Mouse (Mus musculus) limb, embryonic 14.5 days (tissue): ENCODE results near the gene Tldc2. TPM values are rescaled to one million over a fixed set of nuclear protein-coding genes. Genes with fewer than 3 reads are reported as not detected.

ENCODE experiments used
- ATAC-seq: fragments of 200-750 bp; cut with Nextera tagmentation; 2 replicates; pipeline ENCODE4 v1.8.0; 2017; ENCODE audit warnings: low read depth, moderate number of reproducible peaks, moderate TSS enrichment; ENCODE audit not compliant: low FRiP score
- DNase-seq: peaks from one replicate; pipeline ENCODE4 v3.0.0-alpha.2; 2015; ENCODE audit warnings: low spot score
- H3K27ac ChIP-seq: fragments of 300-500 bp; sonication (generic); replicated peaks from 2 replicates; pipeline ENCODE4 v1.5.1; 2014; ENCODE audit warnings: low read depth, mild to moderate bottlenecking, low read length, moderate library complexity, mixed read lengths
- H3K27me3 ChIP-seq: fragments of 300-500 bp; sonication (generic); 2 replicates; pipeline ENCODE4 v1.6.1; 2014; ENCODE audit warnings: low read length, mixed read lengths; ENCODE audit not compliant: control insufficient read depth, insufficient read depth
- H3K36me3 ChIP-seq: fragments of 300-500 bp; sonication (generic); 2 replicates; pipeline ENCODE4 v1.6.1; 2014; ENCODE audit warnings: mild to moderate bottlenecking, low read length, moderate library complexity, mixed read lengths; ENCODE audit not compliant: control insufficient read depth, insufficient read depth
- H3K4me1 ChIP-seq: fragments of 300-500 bp; sonication (generic); 2 replicates; pipeline ENCODE4 v1.6.1; 2014; ENCODE audit warnings: antibody characterized with exemption, low read length, mixed read lengths; ENCODE audit not compliant: control insufficient read depth, insufficient read depth
- H3K4me2 ChIP-seq: fragments of 300-500 bp; sonication (generic); replicated peaks from 2 replicates; pipeline ENCODE4 v1.6.1; 2014; ENCODE audit warnings: low read depth, mild to moderate bottlenecking, low read length, moderate library complexity; ENCODE audit not compliant: severe bottlenecking
- H3K4me3 ChIP-seq: fragments of 300-500 bp; sonication (generic); replicated peaks from 2 replicates; pipeline ENCODE4 v1.5.1; 2014; ENCODE audit warnings: low read length
- H3K9ac ChIP-seq: fragments of 300-500 bp; sonication (generic); 2 replicates; pipeline ENCODE4 v1.6.1; 2014; ENCODE audit warnings: mild to moderate bottlenecking, low read depth, low read length, moderate library complexity; ENCODE audit not compliant: severe bottlenecking
- H3K9me3 ChIP-seq: fragments of 300-500 bp; sonication (generic); 2 replicates; pipeline ENCODE4 v1.6.1; 2016; ENCODE audit warnings: low read length; ENCODE audit not compliant: control insufficient read depth
- POLR2A ChIP-seq: fragments of 200-500 bp; IDR thresholded peaks from 2 replicates; pipeline ENCODE4 v1.8.0; 2012; ENCODE audit warnings: inconsistent platforms, mild to moderate bottlenecking, moderate library complexity, borderline replicate concordance; ENCODE audit not compliant: insufficient read depth, insufficient read length; ENCODE audit errors: extremely low read depth
- WGBS: fragments of 180-500 bp; shearing (Covaris S2); extraction: QIAGEN DNeasy Blood & Tissue Kit; methylation state at CpG from one replicate; pipeline ENCODE4 v1.1.7; 2014; 5-methylcytosine and 5-hydroxymethylcytosine counted together
- polyA plus RNA-seq, 2 experiments: library from polyadenylated mRNA; depleted of rRNA in 1 of 2; stranded (reverse) in 1 of 2; unstranded in 1 of 2; fragments of >200 nt; fragmentation: Nextera tagmentation in 1 of 2; extraction: Ambion mirVana in 1 of 2; gene quantifications; 2 replicates each; pipeline versions ENCODE4 v1.2.1 to v1.2.3; 2012 to 2014

The Tldc2 gene
- polyA plus RNA-seq, 2 experiments = not detected

- Histone ChIP-seq H3K27ac (no peak overlapping the region), H3K36me3 (peaks cover 76% of the 10 kb centered on the region), H3K9ac (no peak overlapping the region), H3K4me1 (no peaks in the 10 kb centered on the region), H3K4me3 (no peak overlapping the region), H3K4me2 (no peak overlapping the region), H3K27me3 (no peaks in the 10 kb centered on the region), H3K9me3 (peaks cover 4% of the 10 kb centered on the region; the same call in 1 of the 2 replicates)
- TF ChIP-seq POLR2A = no peak
- ATAC-seq = no peak
- DNase-seq = no peak
Measured at GRCm38 (mm10) chr2:157043987-157044386, 42.9 kb upstream of the Tldc2 start.

DNA sequence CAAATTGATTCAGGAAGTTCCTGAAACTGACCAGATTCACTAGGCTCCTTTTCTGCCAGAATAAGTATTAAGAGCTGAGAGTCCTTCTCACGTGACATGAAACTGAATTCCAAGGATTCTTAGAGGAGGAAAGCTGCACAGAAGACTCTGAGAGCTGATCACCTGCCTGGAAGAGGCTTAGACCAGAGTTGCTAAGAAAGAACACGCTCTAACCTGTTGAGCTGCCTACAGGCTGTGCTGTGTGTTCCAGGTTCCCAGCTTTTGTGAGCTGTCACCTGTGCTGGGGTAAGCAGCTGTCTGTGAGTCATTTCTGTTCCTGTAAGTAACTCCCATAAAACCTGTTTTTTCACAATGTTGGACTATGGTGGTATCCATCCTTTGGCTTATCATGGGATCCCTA is 40.9 kb upstream of the Tldc2 start:
- Histone ChIP-seq H3K27me3 (no peaks in the 10 kb centered on the region), H3K9me3 (peaks cover 4% of the 10 kb centered on the region; the same call in 1 of the 2 replicates), H3K4me1 (no peaks in the 10 kb centered on the region), H3K4me2 (no peak overlapping the region), H3K27ac (no peak overlapping the region), H3K9ac (no peak overlapping the region), H3K4me3 (no peak overlapping the region), H3K36me3 (peaks cover 74% of the 10 kb centered on the region)
- no peak for TF ChIP-seq POLR2A
- DNase-seq = no peak
- ATAC-seq = no peak
- 86% methylated on average over 2 of the region's 2 CpGs for WGBS

GRCm38 (mm10) chr2:157046956-157047355 is 39.9 kb upstream of the Tldc2 start:
- Histone ChIP-seq H3K27ac (no peak overlapping the region), H3K4me1 (no peaks in the 10 kb centered on the region), H3K9me3 (peaks cover 4% of the 10 kb centered on the region; the same call in 1 of the 2 replicates), H3K9ac (no peak overlapping the region), H3K27me3 (no peaks in the 10 kb centered on the region), H3K36me3 (peaks cover 71% of the 10 kb centered on the region), H3K4me3 (no peak overlapping the region), H3K4me2 (no peak overlapping the region)
- ATAC-seq (no peak), DNase-seq (no peak)
- no peak for TF ChIP-seq POLR2A
- 89% methylated on average over 5 of the region's 5 CpGs for WGBS

DNA sequence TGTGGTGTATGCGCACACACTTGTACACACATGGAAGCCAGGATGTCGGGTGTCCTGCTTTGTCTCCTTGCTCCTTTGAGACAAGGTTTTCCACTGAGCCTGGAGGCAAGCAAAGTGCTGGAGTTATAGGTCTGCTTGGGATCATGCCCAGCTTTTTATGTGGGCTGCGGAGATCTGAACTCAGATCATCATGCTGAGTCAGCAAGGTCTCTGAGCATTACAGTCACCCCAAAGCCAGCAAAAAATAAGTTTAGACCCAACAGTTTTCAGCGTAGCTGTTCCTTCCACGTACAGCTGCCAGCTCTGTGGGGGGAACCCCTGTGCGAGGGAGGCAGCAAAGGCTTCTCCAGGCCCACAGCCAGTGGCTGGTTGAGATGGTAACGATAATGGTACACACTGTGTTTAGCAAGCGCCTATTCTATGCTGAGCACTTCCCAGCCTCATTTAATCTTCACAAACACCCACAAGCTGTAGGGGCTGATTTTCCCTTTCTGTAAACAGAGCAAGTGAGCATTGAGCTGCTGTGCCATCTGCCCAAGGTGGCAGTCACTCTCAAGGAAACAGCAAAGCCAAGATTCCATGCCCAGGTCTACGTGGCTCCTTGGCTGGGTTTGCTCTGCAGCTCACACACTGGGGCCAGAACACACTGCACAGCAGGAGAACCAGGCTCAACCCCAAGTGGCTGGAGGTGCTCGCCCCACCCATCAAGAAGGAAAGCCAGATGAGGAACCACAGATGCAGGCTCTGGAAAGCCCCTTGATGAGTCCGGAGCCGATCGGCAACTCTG is 38.3 kb upstream of the Tldc2 start:
- no peak for ATAC-seq
- peaks cover 4% of the 10 kb centered on the region; the same call in 1 of the 2 replicates for H3K9me3 ChIP-seq
- H3K27ac ChIP-seq = 0 out of 2 replicates have a peak overlapping the region, but pooled peaks have one; percentile 26
- 84% methylated on average over 13 of the region's 13 CpGs for WGBS
- no peak for TF ChIP-seq POLR2A
- H3K9ac ChIP-seq = no peak overlapping the region
- H3K4me2 ChIP-seq = no peak overlapping the region
- DNase-seq = no peak
- peaks cover 81% of the 10 kb centered on the region for H3K36me3 ChIP-seq
- H3K4me3 ChIP-seq = no peak overlapping the region
- H3K27me3 ChIP-seq = no peaks in the 10 kb centered on the region
- H3K4me1 ChIP-seq = no peaks in the 10 kb centered on the region

DNA sequence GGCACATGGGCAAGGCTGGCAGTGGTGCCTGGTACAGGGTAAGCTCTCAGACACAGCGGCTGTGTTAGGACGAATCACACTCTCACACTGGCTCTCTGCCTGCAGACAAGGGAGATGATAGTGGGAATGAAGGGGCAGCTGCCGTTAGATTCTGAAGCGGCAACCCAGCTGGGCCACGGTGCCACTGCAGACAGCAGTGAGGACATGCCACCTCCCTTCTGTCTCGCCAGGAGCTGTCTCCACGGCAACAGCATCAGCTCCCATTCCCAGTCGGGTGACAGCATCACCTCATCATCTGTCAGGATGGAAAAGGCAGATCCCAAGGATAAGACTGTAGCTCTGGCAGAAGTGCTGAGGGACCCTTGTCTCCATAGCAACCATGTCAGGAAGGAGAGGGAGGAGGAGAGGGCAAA is 37.0 kb upstream of the Tldc2 start:
- no peak for ATAC-seq
- Histone ChIP-seq H3K27me3 (no peaks in the 10 kb centered on the region), H3K36me3 (peaks cover 76% of the 10 kb centered on the region), H3K4me1 (0 out of 2 replicates have a peak, but pooled peaks cover 4% of the 10 kb centered on the region), H3K4me2 (no peak overlapping the region), H3K27ac (no peak overlapping the region), H3K9ac (no peak overlapping the region), H3K9me3 (no peaks in the 10 kb centered on the region; the same call in 1 of the 2 replicates), H3K4me3 (no peak overlapping the region)
- TF ChIP-seq POLR2A = no peak
- WGBS = 74% methylated on average over 8 of the region's 8 CpGs
- no peak for DNase-seq
